Mouse (Mus musculus) spleen, adult 2 months (tissue): ENCODE measurements around the gene Crb2.

Source experiments
- CTCF ChIP-seq: fragments of 200-500 bp; IDR thresholded peaks from 2 replicates; pipeline ENCODE4 v1.5.1; 2011; ENCODE audit warnings: mild to moderate bottlenecking, inconsistent platforms; ENCODE audit not compliant: insufficient read depth, insufficient read length, insufficient replicate concordance; ENCODE audit errors: extremely low read depth
- POLR2A ChIP-seq: fragments of 200-500 bp; IDR thresholded peaks from 2 replicates; pipeline ENCODE4 v1.6.1; 2011; ENCODE audit warnings: low read depth, low read length, inconsistent platforms

- TF ChIP-seq POLR2A (no peak), CTCF (no peak)
Measured at GRCm38 (mm10) chr2:37748442-37749066, 27.5 kb upstream of the Crb2 start.
